In genomic region chr11:36090210-36090609, GRCm38 (mm10) we compare ENCODE assay signal across 12 mouse cellular contexts.
DNase-seq lines count a peak whose midpoint lies in the region; ATAC-seq and TF ChIP-seq lines count a peak whose summit lies in the region.
"Had no signal": no experiment of that assay in that cellular context is flagged by ENCODE, and none has a peak within 500 bp of the region (broad histone marks: within the 10 kb centered on the region; RNA-seq: fewer than 3 reads in every experiment).

No protein-coding gene starts in this region.

- no peak for TF ChIP-seq EP300 in MEL (IDR thresholded peaks at IDR 0.05; ENCODE audit: low read depth in 1 of 2, low read length in 2 of 2)

- peaks cover 4% of the 10 kb centered on the region; the same call in 1 of the 2 replicates for H3K36me3 ChIP-seq in hindbrain, embryonic 13.5 days
- H3K36me3 ChIP-seq in hindbrain, embryonic 16.5 days (ENCODE audit: control insufficient read depth, insufficient read depth, low read length): no peaks in the 10 kb centered on the region
- H3K36me3 ChIP-seq in MEL (ENCODE audit: control insufficient read depth in 1 of 2, insufficient read depth in 2 of 2, low read length in 2 of 2): no peaks in the 10 kb centered on the region
- no peaks in the 10 kb centered on the region for H3K36me3 ChIP-seq in myocyte (ENCODE audit: control insufficient read depth, insufficient read depth)
- no peaks in the 10 kb centered on the region for H3K36me3 ChIP-seq in forebrain, embryonic 11.5 days (ENCODE audit: control insufficient read depth, insufficient read depth, low read length)
- H3K36me3 ChIP-seq: intestine, embryonic 15.5 days; limb, embryonic 15.5 days; lung, embryonic 15.5 days had no signal

- no peaks in the 10 kb centered on the region for H3K9me3 ChIP-seq in hindbrain, embryonic 13.5 days
- no peaks in the 10 kb centered on the region for H3K9me3 ChIP-seq in hindbrain, embryonic 16.5 days (ENCODE audit: control insufficient read depth, low read length)
- no peaks in the 10 kb centered on the region for H3K9me3 ChIP-seq in MEL (replicated peaks; ENCODE audit: insufficient read depth, low read length)
- H3K9me3 ChIP-seq in forebrain, embryonic 11.5 days (ENCODE audit: control insufficient read depth, low read length): no peaks in the 10 kb centered on the region
- H3K9me3 ChIP-seq: intestine, embryonic 15.5 days; limb, embryonic 15.5 days; lung, embryonic 15.5 days had no signal

- H3K79me2 ChIP-seq in MEL (ENCODE audit: control insufficient read depth, insufficient read depth, low read length, poor library complexity): no peaks in the 10 kb centered on the region
- no peaks in the 10 kb centered on the region for H3K79me2 ChIP-seq in myocyte (ENCODE audit: control insufficient read depth, insufficient read depth)

- DNase-seq in MEL (ENCODE audit: low read depth, low spot score): peak; percentile 3
- DNase-seq in embryo, embryonic 11 days: peak; percentile 57
- DNase-seq in forebrain, embryonic 11.5 days (ENCODE audit: low spot score): no peak
- DNase-seq in cerebellum, adult 2 months: no peak
- DNase-seq: gastrocnemius, postnatal 14 days; layer of hippocampus, adult 9-11 months had no signal

- H3K9ac ChIP-seq in hindbrain, embryonic 13.5 days: no peak overlapping the region
- H3K9ac ChIP-seq in hindbrain, embryonic 16.5 days (ENCODE audit: low read depth, low read length): no peak overlapping the region
- H3K9ac ChIP-seq in MEL (ENCODE audit: control insufficient read depth, low read depth, low read length, poor library complexity, severe bottlenecking): no peak overlapping the region
- H3K9ac ChIP-seq in forebrain, embryonic 11.5 days (ENCODE audit: low read length): no peak overlapping the region
- H3K9ac ChIP-seq: intestine, embryonic 15.5 days; limb, embryonic 15.5 days; lung, embryonic 15.5 days had no signal

- WGBS in hindbrain, embryonic 13.5 days: 17% methylated on average over 3 of the region's 3 CpGs
- 14% methylated on average over 3 of the region's 3 CpGs for WGBS in hindbrain, embryonic 16.5 days
- 8% methylated on average over 3 of the region's 3 CpGs for WGBS in forebrain, embryonic 11.5 days
- whole genome bisulfite sequencing in cerebellum, adult 2 months: 82% methylated on average over 3 of the region's 3 CpGs

- H3K4me1 ChIP-seq in hindbrain, embryonic 13.5 days (replicated peaks): peaks cover 7% of the 10 kb centered on the region
- no peaks in the 10 kb centered on the region for H3K4me1 ChIP-seq in hindbrain, embryonic 16.5 days (ENCODE audit: control insufficient read depth, insufficient read depth, low read depth, low read length)
- H3K4me1 ChIP-seq in MEL (ENCODE audit: control insufficient read depth in 1 of 2, insufficient read depth in 2 of 2, low read length in 2 of 2): no peaks in the 10 kb centered on the region
- no peaks in the 10 kb centered on the region for H3K4me1 ChIP-seq in forebrain, embryonic 11.5 days (replicated peaks; ENCODE audit: control insufficient read depth, insufficient read depth, low read length)
- H3K4me1 ChIP-seq in cerebellum, adult 2 months (ENCODE audit: control insufficient read depth, insufficient read depth, low read length): no peaks in the 10 kb centered on the region
- H3K4me1 ChIP-seq: intestine, embryonic 15.5 days; limb, embryonic 15.5 days; lung, embryonic 15.5 days had no signal

- ATAC-seq in hindbrain, embryonic 13.5 days (ENCODE audit: low FRiP score): no peak
- no peak for ATAC-seq in hindbrain, embryonic 16.5 days
- ATAC-seq in forebrain, embryonic 11.5 days (replicated peaks; ENCODE audit: low FRiP score): no peak
- ATAC-seq: intestine, embryonic 15.5 days had no signal

- H3K27ac ChIP-seq in hindbrain, embryonic 13.5 days: 0 out of 2 replicates have a peak overlapping the region, but pooled peaks have one; percentile 4
- H3K27ac ChIP-seq in hindbrain, embryonic 16.5 days (ENCODE audit: low read depth, low read length): no peak overlapping the region
- no peak overlapping the region for H3K27ac ChIP-seq in MEL (ENCODE audit: control insufficient read depth, low read depth, low read length)
- no peak overlapping the region for H3K27ac ChIP-seq in forebrain, embryonic 11.5 days (ENCODE audit: low read depth, low read length)
- H3K27ac ChIP-seq in cerebellum, adult 2 months (ENCODE audit: insufficient read depth, low read length): no peak overlapping the region
- H3K27ac ChIP-seq: intestine, embryonic 15.5 days; limb, embryonic 15.5 days; lung, embryonic 15.5 days had no signal

- no peaks in the 10 kb centered on the region for H3K27me3 ChIP-seq in hindbrain, embryonic 13.5 days
- H3K27me3 ChIP-seq in hindbrain, embryonic 16.5 days (replicated peaks; ENCODE audit: control insufficient read depth, insufficient read depth, low read length): no peaks in the 10 kb centered on the region
- H3K27me3 ChIP-seq in MEL (ENCODE audit: control insufficient read depth in 1 of 2, insufficient read depth in 2 of 2, low read length in 2 of 2) (no peaks in the 10 kb centered on the region), myocyte (ENCODE audit: control insufficient read depth, insufficient read depth, insufficient read length) (no peaks in the 10 kb centered on the region)
- no peaks in the 10 kb centered on the region for H3K27me3 ChIP-seq in forebrain, embryonic 11.5 days (ENCODE audit: control insufficient read depth, insufficient read depth, low read length)
- H3K27me3 ChIP-seq in cerebellum, adult 2 months (ENCODE audit: control insufficient read depth, insufficient read depth, low read length): no peaks in the 10 kb centered on the region; the same call in 1 of the 2 replicates
- H3K27me3 ChIP-seq: intestine, embryonic 15.5 days; limb, embryonic 15.5 days; lung, embryonic 15.5 days had no signal

- H3K4me3 ChIP-seq in hindbrain, embryonic 13.5 days: no peak overlapping the region
- no peak overlapping the region for H3K4me3 ChIP-seq in hindbrain, embryonic 16.5 days (ENCODE audit: low read length)
- H3K4me3 ChIP-seq in MEL (ENCODE audit: control insufficient read depth in 1 of 2, insufficient read depth in 1 of 2, low read depth in 2 of 2, low read length in 2 of 2) (no peak overlapping the region), myocyte (no peak overlapping the region)
- H3K4me3 ChIP-seq in forebrain, embryonic 11.5 days (ENCODE audit: low read depth, low read length): no peak overlapping the region
- no peak overlapping the region for H3K4me3 ChIP-seq in cerebellum, adult 2 months (replicated peaks; ENCODE audit: insufficient read depth, low read depth, low read length)
- H3K4me3 ChIP-seq: intestine, embryonic 15.5 days; limb, embryonic 15.5 days; lung, embryonic 15.5 days had no signal

- H3ac ChIP-seq in myocyte (ENCODE audit: control insufficient read depth, insufficient read length): no peak overlapping the region

- TF ChIP-seq CTCF in MEL (IDR thresholded peaks at IDR 0.05 in 2 of 3, conservative IDR thresholded peaks at IDR 0.05 in 1 of 3; ENCODE audit: control insufficient read depth in 1 of 3, insufficient read depth in 1 of 3, low read depth in 2 of 3, low read length in 3 of 3, poor library complexity in 1 of 3, severe bottlenecking in 1 of 3): no peak
- no peak for TF ChIP-seq CTCF in cerebellum, adult 2 months (IDR thresholded peaks at IDR 0.05; ENCODE audit: borderline replicate concordance, insufficient read depth, low read depth, low read length)

- TF ChIP-seq RAD21 in MEL (IDR thresholded peaks at IDR 0.05; ENCODE audit: low read depth, low read length): no peak

- TF ChIP-seq POLR2A in MEL (IDR thresholded peaks at IDR 0.05; ENCODE audit: control insufficient read depth in 1 of 2, insufficient read depth in 1 of 2, low read depth in 1 of 2, low read length in 2 of 2, poor library complexity in 1 of 2) (no peak), myocyte (IDR thresholded peaks at IDR 0.05; ENCODE audit: insufficient read length, low read depth) (no peak)
- no peak for TF ChIP-seq POLR2A in cerebellum, adult 2 months (IDR thresholded peaks at IDR 0.05; ENCODE audit: borderline replicate concordance, insufficient read depth, low read length)

- H3K4me2 ChIP-seq in hindbrain, embryonic 13.5 days: no peak overlapping the region
- no peak overlapping the region for H3K4me2 ChIP-seq in hindbrain, embryonic 16.5 days (ENCODE audit: low read length)
- no peak overlapping the region for H3K4me2 ChIP-seq in myocyte (ENCODE audit: low read depth)
- no peak overlapping the region for H3K4me2 ChIP-seq in forebrain, embryonic 11.5 days (ENCODE audit: low read depth, low read length, severe bottlenecking)
- H3K4me2 ChIP-seq: intestine, embryonic 15.5 days; limb, embryonic 15.5 days; lung, embryonic 15.5 days had no signal

TF ChIP-seq in MEL, 35 proteins besides CTCF, POLR2A, EP300 and RAD21:
- no peak for TF ChIP-seq JUND (IDR thresholded peaks at IDR 0.05; ENCODE audit: low read depth, low read length)
- TF ChIP-seq ZC3H11A (IDR thresholded peaks at IDR 0.05; ENCODE audit: low read depth, low read length): no peak
- no peak for TF ChIP-seq USF1 (IDR thresholded peaks at IDR 0.05; ENCODE audit: low read depth, low read length)

TF ChIP-seq in myocyte, 11 proteins besides CTCF, POLR2A, EP300 and RAD21:
- TF ChIP-seq SRF (IDR thresholded peaks at IDR 0.05; ENCODE audit: control insufficient read depth, insufficient read length, low read depth) (no peak), CEBPB (IDR thresholded peaks at IDR 0.05; ENCODE audit: insufficient read depth, poor library complexity, severe bottlenecking) (no peak), REST (IDR thresholded peaks at IDR 0.05; ENCODE audit: insufficient read depth, insufficient read length) (peak; percentile 48), MYOG (IDR thresholded peaks at IDR 0.05; ENCODE audit: control insufficient read depth in 1 of 3, insufficient read depth in 1 of 3, insufficient read length in 2 of 3, low read depth in 2 of 3) (no peak), TCF3 (IDR thresholded peaks at IDR 0.05; ENCODE audit: insufficient read length, low read depth) (no peak)

Comparison
In these comparisons a context has a peak if more than half of its experiments do, and no peak if none do; other contexts are left out.
1. DNase-seq: peak in MEL (single experiment) and embryo, embryonic 11 days (single experiment); none in forebrain, embryonic 11.5 days (single experiment) and cerebellum, adult 2 months (0 of 2).